Mouse (Mus musculus) ovary, adult 18-20 months (tissue): ENCODE results near the gene Heatr5a.

Experiments
- DNase-seq: peaks from one replicate; pipeline ENCODE4 v3.0.0; 2022; ENCODE audit warnings: low spot score, mixed read lengths

Gene Heatr5a

GRCm38 (mm10) chr12:51970352-51971069 lies 610 bp downstream of the Heatr5a start:
- peak; percentile 18 for DNase-seq

GRCm38 (mm10) chr12:51969876-51970275 lies 1.2 kb downstream of the Heatr5a start:
- DNase-seq: no peak

GRCm38 (mm10) chr12:51969092-51969491 lies 2.0 kb downstream of the Heatr5a start:
- no peak for DNase-seq

- no peak for DNase-seq
Observed at GRCm38 (mm10) chr12:51967915-51968595, 3.1 kb downstream of the Heatr5a start.

- no peak for DNase-seq
Observed at GRCm38 (mm10) chr12:51957626-51958025, 13.5 kb downstream of the Heatr5a start.

GRCm38 (mm10) chr12:51952309-51952708 lies 18.8 kb downstream of the Heatr5a start:
- DNase-seq: peak; percentile 33

GRCm38 (mm10) chr12:51947498-51947945 lies 23.6 kb downstream of the Heatr5a start:
- no peak for DNase-seq

- no peak for DNase-seq
Observed at GRCm38 (mm10) chr12:51945331-51945730, 25.8 kb downstream of the Heatr5a start.

- no peak for DNase-seq
Observed at GRCm38 (mm10) chr12:51939848-51940247, 31.3 kb downstream of the Heatr5a start.

- DNase-seq: no peak
Observed at GRCm38 (mm10) chr12:51937938-51938337, 33.2 kb downstream of the Heatr5a start.

GRCm38 (mm10) chr12:51929630-51930029 lies 41.5 kb downstream of the Heatr5a start:
- no peak for DNase-seq

GRCm38 (mm10) chr12:51917191-51917590 lies 53.9 kb downstream of the Heatr5a start:
- no peak for DNase-seq

GRCm38 (mm10) chr12:51914903-51915670 lies 56.0 kb downstream of the Heatr5a start:
- no peak for DNase-seq

GRCm38 (mm10) chr12:51909202-51909601 lies 61.9 kb downstream of the Heatr5a start:
- peak; percentile 16 for DNase-seq

- DNase-seq: no peak
Observed at GRCm38 (mm10) chr12:51907543-51907942, 63.6 kb downstream of the Heatr5a start.

GRCm38 (mm10) chr12:51900551-51900950 lies 70.6 kb downstream of the Heatr5a start:
- no peak for DNase-seq

GRCm38 (mm10) chr12:51896901-51897300 lies 74.2 kb downstream of the Heatr5a start:
- DNase-seq: no peak

- no peak for DNase-seq
Observed at GRCm38 (mm10) chr12:51888609-51889008, 82.5 kb downstream of the Heatr5a start.

GRCm38 (mm10) chr12:51887301-51888290 lies 83.5 kb downstream of the Heatr5a start:
- no peak for DNase-seq

- DNase-seq: no peak
Observed at GRCm38 (mm10) chr12:51886369-51886768, 84.8 kb downstream of the Heatr5a start.

- no peak for DNase-seq
Observed at GRCm38 (mm10) chr12:51884801-51885200, 86.3 kb downstream of the Heatr5a start.
